Mouse (Mus musculus): ENCODE data around the gene Fam104a. TPM values are rescaled to one million over a fixed set of nuclear protein-coding genes. Genes with fewer than 3 reads are reported as not detected.

The Fam104a gene
- polyA plus RNA-seq, 2 experiments from 2014 or later = 16.4 to 18.6 TPM

- ATAC-seq = no peak
Observed at GRCm38 (mm10) chr11:113699643-113700042, 15.7 kb upstream of the Fam104a start.

GRCm38 (mm10) chr11:113698013-113698545, 14.1 kb upstream of the Fam104a start:
- no peak for ATAC-seq

GRCm38 (mm10) chr11:113697571-113697970, 13.6 kb upstream of the Fam104a start:
- no peak for ATAC-seq

GRCm38 (mm10) chr11:113691851-113692250, 7.9 kb upstream of the Fam104a start:
- no peak for ATAC-seq

GRCm38 (mm10) chr11:113691318-113691717, 7.4 kb upstream of the Fam104a start:
- ATAC-seq = no peak

- no peak for ATAC-seq
Observed at GRCm38 (mm10) chr11:113690506-113690905, 6.6 kb upstream of the Fam104a start.

- no peak for ATAC-seq
Observed at GRCm38 (mm10) chr11:113687031-113687430, 3.1 kb upstream of the Fam104a start.

GRCm38 (mm10) chr11:113684707-113685426, 912 bp upstream of the Fam104a start:
- no peak for ATAC-seq

GRCm38 (mm10) chr11:113683627-113683956, 363 bp downstream of the Fam104a start:
- ATAC-seq = no peak

GRCm38 (mm10) chr11:113682897-113683626, 893 bp downstream of the Fam104a start:
- ATAC-seq = no peak

- no peak for ATAC-seq
Observed at GRCm38 (mm10) chr11:113681979-113682378, 2.0 kb downstream of the Fam104a start.

- no peak for ATAC-seq
Observed at GRCm38 (mm10) chr11:113680954-113681353, 3.0 kb downstream of the Fam104a start.

- no peak for ATAC-seq
Observed at GRCm38 (mm10) chr11:113678373-113678772, 5.6 kb downstream of the Fam104a start.

GRCm38 (mm10) chr11:113677378-113677777, 6.6 kb downstream of the Fam104a start:
- ATAC-seq = no peak

GRCm38 (mm10) chr11:113676847-113677246, 7.1 kb downstream of the Fam104a start:
- ATAC-seq = no peak

GRCm38 (mm10) chr11:113674595-113674994, 9.4 kb downstream of the Fam104a start:
- ATAC-seq = no peak

- ATAC-seq = no peak
Observed at GRCm38 (mm10) chr11:113673614-113674013, 10.3 kb downstream of the Fam104a start.

GRCm38 (mm10) chr11:113669711-113670110, 14.2 kb downstream of the Fam104a start:
- no peak for ATAC-seq

- no peak for ATAC-seq
Observed at GRCm38 (mm10) chr11:113668857-113669256, 15.1 kb downstream of the Fam104a start.

- no peak for ATAC-seq
Observed at GRCm38 (mm10) chr11:113667704-113668103, 16.3 kb downstream of the Fam104a start.

- no peak for ATAC-seq
Observed at GRCm38 (mm10) chr11:113667122-113667521, 16.8 kb downstream of the Fam104a start.

- ATAC-seq = peak; percentile 60
Observed at GRCm38 (mm10) chr11:113666648-113667047, 17.3 kb downstream of the Fam104a start.

- ATAC-seq = no peak
Observed at GRCm38 (mm10) chr11:113666205-113666604, 17.8 kb downstream of the Fam104a start.

- ATAC-seq = no peak
Observed at GRCm38 (mm10) chr11:113664279-113664678, 19.7 kb downstream of the Fam104a start.

All from activated CD4-positive, CD25-positive, alpha-beta regulatory T cell, adult 4 months (primary cell).